Comparison of ENCODE assay signal across 1 mouse cellular context in the genomic region with DNA sequence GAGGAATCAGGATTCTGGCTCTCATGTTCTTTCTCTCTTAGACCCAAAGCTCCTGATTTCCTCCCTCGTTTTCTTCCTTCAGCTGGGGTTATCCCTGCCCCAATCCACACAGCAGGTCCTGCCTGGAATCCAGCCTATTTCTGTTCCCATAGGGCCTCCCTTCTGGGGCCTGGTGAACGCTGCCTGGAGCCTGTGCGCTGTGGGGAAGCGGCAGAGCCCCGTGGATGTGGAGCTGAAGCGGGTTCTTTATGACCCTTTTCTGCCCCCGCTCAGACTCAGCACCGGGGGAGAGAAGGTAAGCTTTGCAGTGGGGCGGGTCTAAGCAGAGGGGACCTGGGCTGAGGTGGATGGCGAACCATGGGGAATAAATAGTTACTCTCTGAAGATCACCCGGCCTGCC.
TF ChIP-seq lines count a peak whose summit lies in the region.

No protein-coding gene starts in this region.

TF ChIP-seq in ES-E14, 5 proteins besides CTCF, POLR2A, EP300 and RAD21 (continued from another document):
- no peak for TF ChIP-seq ZC3H11A (IDR thresholded peaks at IDR 0.05; ENCODE audit: borderline replicate concordance, low read depth, low read length)
- TF ChIP-seq ZNF384 (IDR thresholded peaks at IDR 0.05; ENCODE audit: low read depth, low read length), result no peak
